Mouse (Mus musculus): ENCODE results near the gene Dock1. TPM values are rescaled to one million over a fixed set of nuclear protein-coding genes. Genes with fewer than 3 reads are reported as not detected.

Gene Dock1
- not detected in 2 replicates for total RNA-seq (2012; rRNA removed)
- total RNA-seq (2014; rRNA removed) = not detected in 2 replicates
- not detected in 2 replicates for polyA plus RNA-seq (2012; ENCODE audit: insufficient read length, low read depth)

DNA sequence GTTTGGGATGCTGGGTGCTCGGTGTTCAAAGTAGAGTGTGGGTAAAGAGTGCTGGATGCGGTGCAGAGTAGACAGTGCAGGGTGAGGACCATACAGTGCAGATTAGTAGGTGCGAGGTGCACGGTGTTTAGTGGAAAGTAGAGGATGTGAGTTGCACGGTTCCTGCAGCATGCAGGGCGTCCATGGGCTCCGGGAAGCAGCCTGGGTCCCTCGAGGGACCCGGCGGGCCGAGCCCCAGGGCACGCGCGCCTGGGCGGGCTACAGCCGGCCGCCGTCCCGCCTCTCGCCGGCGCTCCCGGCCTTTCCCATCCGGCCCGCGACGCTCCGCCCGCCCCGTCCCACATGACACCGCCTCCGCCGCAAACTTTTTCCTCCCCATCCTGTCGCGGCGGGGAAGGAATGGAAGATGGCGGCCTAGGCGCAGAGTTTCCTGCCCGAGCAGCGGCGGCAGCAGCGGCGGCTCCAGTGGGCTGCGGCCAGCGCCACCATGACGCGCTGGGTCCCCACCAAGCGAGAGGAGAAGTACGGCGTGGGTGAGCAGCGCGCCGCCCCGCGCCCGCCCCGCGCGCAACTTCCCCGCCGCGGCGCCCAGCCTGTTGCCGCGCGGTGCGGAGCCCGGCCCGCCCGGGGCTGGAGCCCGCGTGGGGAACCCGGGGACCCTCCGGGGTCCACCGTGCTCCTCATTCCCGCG, at the start of gene Dock1:
Gene Dock1 (plus strand): TSS at position 343 of the 691 bp plus-strand sequence.
- peaks cover 93% of the 10 kb centered on the region for H3K9me3 ChIP-seq (replicated peaks; ENCODE audit: low read length)
- H3K4me3 ChIP-seq (replicated peaks in 1 of 3; ENCODE audit: low read depth in 2 of 3, low read length in 2 of 3, poor library complexity in 1 of 3) = no peak within 1 kb of the TSS
- H3K4me2 ChIP-seq (ENCODE audit: insufficient read depth, low read depth, poor library complexity, severe bottlenecking) = no peak within 1 kb of the TSS
- TF ChIP-seq MAFK (IDR thresholded peaks at IDR 0.05; ENCODE audit: insufficient replicate concordance, low read length) = no peak
- no peak for TF ChIP-seq HCFC1 (IDR thresholded peaks at IDR 0.05; ENCODE audit: low read depth, low read length)
- TF ChIP-seq ZKSCAN1 (IDR thresholded peaks at IDR 0.05; ENCODE audit: borderline replicate concordance, low read depth, low read length) = no peak
- no peak for TF ChIP-seq CHD1 (IDR thresholded peaks at IDR 0.05; ENCODE audit: low read depth, low read length)
- TF ChIP-seq PAX5 (IDR thresholded peaks at IDR 0.05; ENCODE audit: low read length) = no peak
- TF ChIP-seq BHLHE40 (IDR thresholded peaks at IDR 0.05; ENCODE audit: low read depth, low read length) = no peak
- TF ChIP-seq CHD2 (IDR thresholded peaks at IDR 0.05; ENCODE audit: low read length) = no peak
- no peak for TF ChIP-seq MXI1 (IDR thresholded peaks at IDR 0.05; ENCODE audit: low read depth, low read length)
- no peak for TF ChIP-seq TBP (conservative IDR thresholded peaks at IDR 0.05; ENCODE audit: low read depth, low read length)
- TF ChIP-seq MAX (IDR thresholded peaks at IDR 0.05; ENCODE audit: low read length) = no peak
- no peak for TF ChIP-seq IRF4 (IDR thresholded peaks at IDR 0.05; ENCODE audit: low read depth, low read length)
- no peak for TF ChIP-seq RCOR1 (conservative IDR thresholded peaks at IDR 0.05; ENCODE audit: low read depth, low read length)
- TF ChIP-seq POLR2AphosphoS2 (IDR thresholded peaks at IDR 0.05; ENCODE audit: low read depth, low read length) = no peak
- no peak for TF ChIP-seq TCF12 (IDR thresholded peaks at IDR 0.05; ENCODE audit: low read depth, low read length)
- no peak for TF ChIP-seq USF1 (IDR thresholded peaks at IDR 0.05; ENCODE audit: low read depth, low read length)
- no peak for TF ChIP-seq ZMIZ1 (IDR thresholded peaks at IDR 0.05; ENCODE audit: low read depth, low read length)
- no peak within 1 kb of the TSS for H3K27ac ChIP-seq (ENCODE audit: insufficient read depth, low read depth)
- dilution Hi-C loops (cut with MboI; ENCODE audit: extremely low pct_ligation_motif_present, extremely low pct_unique_long_range_greater_than_20kb, low sequenced_read_pairs) (no loop called here), in situ Hi-C loops (cut with MboI; ENCODE audit: low pct_ligation_motif_present, low pct_unique_long_range_greater_than_20kb, low sequenced_read_pairs) (no loop called here)
- no peaks in the 10 kb centered on the region for H3K4me1 ChIP-seq (ENCODE audit: control insufficient read depth in 1 of 2, insufficient read depth in 2 of 2)
- no peaks in the 10 kb centered on the region for H3K36me3 ChIP-seq (replicated peaks in 1 of 2; ENCODE audit: control insufficient read depth in 1 of 2, insufficient read depth in 1 of 2, low read length in 1 of 2)
- no peak within 1 kb of the TSS for H3K9ac ChIP-seq (ENCODE audit: insufficient read depth, low read depth)
- H3K79me2 ChIP-seq (replicated peaks; ENCODE audit: control insufficient read depth, extremely low read depth, insufficient read depth, poor library complexity, severe bottlenecking) = no peaks in the 10 kb centered on the region
- no peaks in the 10 kb centered on the region for H3K27me3 ChIP-seq (replicated peaks)
- no peak for DNase-seq (ENCODE audit: extremely low read depth)

DNA sequence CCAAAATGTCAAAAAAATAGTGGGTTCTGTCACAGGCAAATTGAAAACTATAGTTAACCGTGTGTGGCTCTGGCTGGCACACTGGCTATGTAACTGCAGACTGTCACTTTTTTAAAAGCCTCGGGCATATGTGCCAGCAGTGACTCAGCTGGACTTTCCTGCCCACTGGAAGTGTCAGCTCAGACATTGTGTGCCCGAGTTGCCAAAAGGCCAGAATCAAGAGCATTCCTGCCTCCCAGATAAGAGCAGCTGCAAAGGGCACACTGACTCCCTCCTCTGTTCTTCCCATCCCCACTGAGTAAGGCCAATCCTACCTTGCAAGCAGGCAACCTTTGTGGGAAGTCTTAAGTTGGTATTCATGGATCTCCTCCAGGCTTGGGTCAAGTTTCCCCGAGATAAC, 42.5 kb upstream of the Dock1 start:
- Histone ChIP-seq H3K36me3 (replicated peaks in 1 of 2; ENCODE audit: control insufficient read depth in 1 of 2, insufficient read depth in 1 of 2, low read length in 1 of 2) (no peaks in the 10 kb centered on the region), H3K4me3 (replicated peaks in 1 of 3; ENCODE audit: low read depth in 2 of 3, low read length in 2 of 3, poor library complexity in 1 of 3) (no peak overlapping the region), H3K9me3 (replicated peaks; ENCODE audit: low read length) (peaks cover 66% of the 10 kb centered on the region), H3K27me3 (replicated peaks) (no peaks in the 10 kb centered on the region), H3K4me1 (ENCODE audit: control insufficient read depth in 1 of 2, insufficient read depth in 2 of 2) (no peaks in the 10 kb centered on the region), H3K4me2 (ENCODE audit: insufficient read depth, low read depth, poor library complexity, severe bottlenecking) (no peak overlapping the region), H3K27ac (ENCODE audit: insufficient read depth, low read depth) (no peak overlapping the region), H3K79me2 (replicated peaks; ENCODE audit: control insufficient read depth, extremely low read depth, insufficient read depth, poor library complexity, severe bottlenecking) (no peaks in the 10 kb centered on the region), H3K9ac (ENCODE audit: insufficient read depth, low read depth) (no peak overlapping the region)
- dilution Hi-C loops (cut with MboI; ENCODE audit: extremely low pct_ligation_motif_present, extremely low pct_unique_long_range_greater_than_20kb, low sequenced_read_pairs) = no loop called here
- TF ChIP-seq POLR2A (IDR thresholded peaks at IDR 0.05; ENCODE audit: low read depth, low read length) (no peak), HCFC1 (IDR thresholded peaks at IDR 0.05; ENCODE audit: low read depth, low read length) (no peak), CHD1 (IDR thresholded peaks at IDR 0.05; ENCODE audit: low read depth, low read length) (no peak), USF2 (conservative IDR thresholded peaks at IDR 0.05; ENCODE audit: low read depth, low read length) (no peak), NELFE (IDR thresholded peaks at IDR 0.05; ENCODE audit: low read depth, low read length) (no peak), JUND (conservative IDR thresholded peaks at IDR 0.05; ENCODE audit: low read depth, low read length) (no peak), E2F4 (IDR thresholded peaks at IDR 0.05; ENCODE audit: insufficient replicate concordance, low read depth, low read length) (no peak), USF1 (IDR thresholded peaks at IDR 0.05; ENCODE audit: low read depth, low read length) (no peak)
- DNase-seq (ENCODE audit: extremely low read depth) = no peak
- in situ Hi-C loops (cut with MboI; ENCODE audit: low pct_ligation_motif_present, low pct_unique_long_range_greater_than_20kb, low sequenced_read_pairs) = no loop called here

All from CH12.LX (cell line).